Mouse (Mus musculus) cerebellum, adult 2 months (tissue): ENCODE measurements around the gene Cks1b.

Experiments used
- CTCF ChIP-seq: fragments of 200-500 bp; IDR thresholded peaks from 2 replicates; pipeline ENCODE4 v1.5.1; 2011; ENCODE audit warnings: low read depth, mild to moderate bottlenecking, control low read depth, low read length, moderate library complexity, borderline replicate concordance; ENCODE audit not compliant: insufficient read depth
- POLR2A ChIP-seq: fragments of 200-500 bp; IDR thresholded peaks from 2 replicates; pipeline ENCODE4 v1.6.1; 2011; ENCODE audit warnings: low read length, control low read depth, borderline replicate concordance; ENCODE audit not compliant: insufficient read depth

- TF ChIP-seq CTCF, result no peak
- no peak for TF ChIP-seq POLR2A
Measured at GRCm38 (mm10) chr3:89436176-89437113, 18.3 kb upstream of the Cks1b start, which contains the start of gene Pbxip1.
